Mouse (Mus musculus) layer of hippocampus, postnatal 10 days (tissue): Measurements from ENCODE around the gene Stk11. TPM values are rescaled to one million over a fixed set of nuclear protein-coding genes. Genes with fewer than 3 reads are reported as not detected.
A peak's percentile ranks its signal among the peaks of the same experiment; 100 is the strongest.

ENCODE experiments used
- DNase-seq, 2 experiments: peaks; one replicate each; pipeline ENCODE4 v3.0.0; 2021; ENCODE audit warnings: low spot score in 2 of 2
- total RNA-seq, 2 experiments: library from RNA; stranded (reverse); gene quantifications; 2 replicates each; pipeline ENCODE4 v1.2.3; 2021

The Stk11 gene
- total RNA-seq, 2 experiments from 2014 or later: 77.1 to 88.3 TPM

DNA sequence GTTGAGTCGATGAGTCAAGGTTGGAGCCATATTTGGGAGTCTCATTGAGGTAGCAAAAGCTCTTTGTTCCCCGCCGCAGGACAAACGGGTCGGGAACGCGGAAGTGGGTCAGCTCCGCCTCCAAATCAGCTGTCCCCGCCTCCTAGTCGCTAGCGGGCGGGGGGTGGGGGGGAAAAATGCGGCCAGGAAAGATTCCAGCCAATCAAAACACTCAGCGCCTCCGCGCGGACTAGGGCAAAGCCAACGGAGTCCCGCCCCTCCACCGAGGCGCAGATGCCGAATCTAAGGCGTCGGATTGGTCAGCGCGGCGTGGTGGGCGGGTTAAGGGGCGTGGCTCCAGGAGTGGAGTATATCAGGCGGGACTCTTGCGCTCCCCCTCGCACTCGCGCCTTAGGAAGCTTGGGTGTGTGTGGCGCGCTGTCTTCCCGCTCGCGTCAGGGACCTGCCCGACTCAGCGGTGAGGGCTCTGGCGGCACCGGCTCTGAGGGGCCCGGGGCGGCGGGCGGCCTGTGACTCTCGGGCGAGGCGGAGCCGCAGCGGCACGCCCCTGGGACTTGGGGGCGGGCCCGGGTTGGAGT, 51.9 kb downstream of the Stk11 start:
- peak; percentile 99 to 100 for DNase-seq

DNA sequence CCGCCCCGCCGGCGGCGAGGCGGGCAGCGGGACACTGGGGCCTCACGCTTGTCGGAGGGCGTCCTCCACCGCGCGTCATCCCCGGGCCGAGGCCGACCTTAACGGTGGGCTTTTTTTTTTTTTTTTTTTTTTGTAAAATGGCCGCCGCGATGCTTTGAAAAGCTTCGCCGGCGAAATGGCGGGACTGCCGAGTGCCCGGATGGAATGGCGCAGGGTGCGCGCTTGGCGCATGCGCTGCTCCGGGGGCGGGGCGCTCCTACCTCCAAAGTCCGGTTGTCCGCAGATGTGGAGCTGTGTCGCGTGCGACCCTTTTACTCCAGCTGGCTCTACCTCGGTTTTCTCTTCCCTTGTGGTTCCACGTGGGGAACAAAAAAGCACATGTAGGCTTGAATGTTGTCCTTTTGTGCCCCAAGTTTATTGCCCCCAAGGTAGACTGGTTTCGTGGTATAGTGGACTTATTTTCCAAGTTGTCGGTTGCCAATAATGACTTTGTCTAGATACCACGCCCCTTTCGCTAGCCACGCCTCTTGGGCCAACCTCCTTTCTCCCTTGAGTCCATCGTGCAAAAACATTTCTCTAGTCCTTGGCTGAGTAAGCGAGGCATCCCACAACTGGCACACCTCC, 52.5 kb downstream of the Stk11 start:
- peak; percentile 91 to 94 for DNase-seq

DNA sequence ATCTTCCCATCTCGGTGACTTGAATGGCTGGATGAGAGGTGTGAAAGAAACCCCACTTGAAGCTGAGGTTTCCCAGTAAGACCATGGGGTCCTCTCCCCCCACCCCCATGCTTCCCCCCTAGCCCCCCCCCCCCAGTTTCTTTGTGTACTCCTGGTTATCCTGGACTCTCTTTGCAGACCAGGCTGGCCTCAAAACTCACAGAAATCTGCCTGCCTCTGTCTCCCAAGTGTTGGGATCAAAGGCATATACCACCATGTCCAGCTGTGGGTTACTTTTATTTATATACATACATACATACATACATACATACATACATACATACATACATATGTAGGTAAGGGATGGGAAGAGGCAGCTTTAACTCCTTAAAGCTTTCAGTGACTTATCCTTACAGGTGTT, 53.5 kb downstream of the Stk11 start:
- DNase-seq: no peak

DNA sequence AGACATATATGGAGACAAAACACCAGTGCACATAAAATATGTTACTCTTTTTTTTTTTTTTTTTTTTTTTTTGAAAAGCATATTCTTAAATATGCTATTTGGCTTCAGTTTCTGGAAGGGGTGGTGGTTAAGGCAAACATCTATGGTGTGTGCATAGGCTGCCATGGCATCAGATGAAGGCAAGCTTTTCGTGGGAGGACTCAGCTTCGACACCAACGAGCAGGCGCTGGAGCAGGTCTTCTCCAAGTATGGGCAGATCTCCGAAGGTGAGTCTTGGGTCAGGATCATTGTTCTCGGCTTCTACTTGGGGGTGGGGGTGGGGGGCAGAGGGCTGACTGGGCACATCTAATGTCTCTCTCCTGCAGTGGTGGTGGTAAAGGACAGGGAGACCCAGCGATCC, 54.0 kb downstream of the Stk11 start:
- DNase-seq: no peak

DNA sequence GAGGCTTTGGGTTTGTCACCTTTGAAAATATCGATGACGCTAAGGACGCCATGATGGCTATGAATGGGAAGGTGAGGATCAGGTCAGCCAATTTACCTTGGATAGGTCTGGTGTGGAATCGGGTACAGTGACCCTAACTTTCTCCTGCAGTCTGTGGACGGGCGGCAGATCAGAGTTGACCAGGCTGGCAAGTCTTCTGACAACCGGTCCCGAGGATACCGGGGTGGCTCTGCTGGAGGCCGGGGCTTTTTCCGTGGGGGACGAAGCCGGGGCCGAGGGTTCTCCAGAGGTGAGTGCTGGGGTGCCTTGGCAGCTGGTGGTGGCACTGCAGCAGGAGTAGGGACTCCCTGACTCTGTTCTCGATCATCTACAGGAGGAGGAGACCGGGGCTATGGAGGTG, 54.4 kb downstream of the Stk11 start:
- DNase-seq: no peak

DNA sequence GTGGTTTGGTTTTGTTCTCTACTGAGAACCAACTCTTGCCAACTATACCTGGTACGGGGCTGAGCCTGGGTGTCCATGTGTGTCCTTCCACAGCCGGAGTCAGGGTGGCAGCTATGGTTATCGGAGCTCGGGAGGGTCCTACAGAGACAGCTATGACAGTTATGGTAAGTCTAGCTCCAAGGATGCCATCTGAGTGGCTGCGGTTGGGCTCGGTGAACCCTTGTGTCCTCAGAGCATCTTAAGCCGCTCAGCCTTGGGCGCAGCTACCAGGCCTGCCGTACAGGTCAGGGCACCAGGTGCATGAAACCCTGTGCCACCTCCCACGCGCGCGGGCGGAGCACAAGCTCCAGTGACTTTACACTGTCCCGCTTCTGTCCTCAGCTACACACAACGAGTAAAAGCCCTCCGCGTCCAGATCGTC, 55.0 kb downstream of the Stk11 start:
- no peak for DNase-seq

DNA sequence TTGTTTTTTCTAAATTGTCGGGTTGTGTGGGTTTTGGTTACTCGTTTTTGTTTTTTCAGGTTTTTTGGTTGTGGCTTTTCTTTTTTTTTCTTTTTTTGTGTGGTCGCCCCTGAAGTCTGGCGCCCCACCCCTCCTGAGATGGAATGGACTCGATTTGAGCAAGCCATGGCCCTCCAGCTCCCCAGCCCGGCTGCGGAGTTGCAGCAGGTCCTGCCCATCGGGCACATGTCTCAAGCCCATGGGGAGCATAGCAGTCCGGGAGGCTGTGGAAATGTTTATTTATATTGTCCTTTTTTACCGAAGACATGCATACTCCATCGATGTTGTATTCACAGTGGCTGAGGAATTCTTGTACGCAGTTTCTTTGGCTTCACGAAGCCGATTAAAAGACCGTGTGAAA, 55.6 kb downstream of the Stk11 start:
- DNase-seq: no peak

DNA sequence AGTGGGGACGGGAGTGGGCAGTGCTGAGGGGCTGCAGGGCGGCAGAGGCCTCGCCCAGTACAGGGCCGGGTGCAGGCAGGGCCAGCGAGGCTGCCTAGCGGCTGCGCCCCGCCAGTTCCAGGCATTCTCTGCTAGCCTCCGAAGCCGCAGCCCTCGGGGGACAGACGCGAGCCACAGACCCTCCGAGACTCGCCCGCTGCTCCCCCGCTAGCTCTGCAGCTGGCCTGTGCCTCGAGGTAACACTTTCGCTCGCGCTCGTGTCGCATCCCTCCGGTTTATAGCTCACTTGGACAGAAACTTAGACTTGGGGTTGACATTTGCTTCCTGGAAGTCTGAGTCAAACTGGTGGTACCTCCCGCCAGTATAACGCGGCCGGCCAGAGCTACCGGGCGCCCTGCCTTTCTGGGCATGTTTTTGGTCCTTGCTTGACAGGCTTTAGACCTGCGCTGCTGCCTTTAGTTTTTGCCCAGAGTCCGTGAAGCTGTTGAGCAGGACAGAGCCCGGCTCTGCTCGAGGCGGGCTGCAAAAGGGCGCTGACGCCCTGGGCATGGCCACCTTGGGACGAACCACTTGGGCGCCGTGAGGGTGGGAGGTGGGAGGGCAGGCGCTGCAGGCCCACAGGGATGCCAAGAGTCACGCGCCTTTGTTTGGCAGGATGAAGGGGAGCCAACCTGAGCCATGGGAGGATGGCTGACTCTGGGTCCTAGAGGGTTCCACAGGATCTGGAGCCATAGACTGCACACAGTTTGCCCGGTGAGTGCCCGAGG, 56.3 kb downstream of the Stk11 start:
- DNase-seq: peak; percentile 13 to 55

DNA sequence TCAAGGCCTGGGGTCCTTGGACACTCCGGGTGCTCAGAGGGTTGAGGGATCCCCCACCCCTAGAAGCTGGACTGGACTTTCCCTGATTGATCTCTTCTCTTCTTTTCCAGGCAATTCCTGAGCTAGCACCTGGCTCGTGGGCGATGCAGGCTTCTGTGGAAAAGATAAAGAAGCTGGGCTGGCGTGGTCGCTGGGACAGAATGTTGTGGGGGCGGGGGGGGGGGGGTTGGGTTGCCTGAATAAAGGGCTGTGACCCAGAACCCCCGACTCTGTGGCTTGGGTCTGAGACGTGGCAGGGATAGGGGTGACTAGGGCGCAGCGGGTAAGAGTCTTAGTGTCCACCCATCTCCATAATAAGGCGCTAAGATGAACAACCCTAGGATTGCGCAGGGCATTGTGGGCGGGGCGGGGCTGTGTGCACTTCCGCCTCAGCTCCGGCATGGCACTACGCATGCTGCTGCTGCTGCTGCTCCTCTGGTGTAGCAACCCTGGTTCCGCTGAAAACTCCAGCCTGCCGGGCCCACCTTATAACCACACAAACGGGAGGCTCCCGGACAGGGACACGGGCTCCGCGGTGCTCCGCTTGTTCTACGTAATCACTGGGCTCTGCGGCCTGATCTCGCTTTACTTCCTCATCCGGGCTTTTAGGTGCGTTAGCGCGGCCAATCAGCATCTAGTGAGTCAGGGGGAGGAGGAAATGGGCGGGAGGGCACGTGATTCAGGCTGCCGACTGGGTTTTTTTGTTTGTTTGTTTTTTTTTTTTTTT, 57.1 kb downstream of the Stk11 start, which contains the start of gene 1600002K03Rik:
Gene 1600002K03Rik, plus strand, starts transcription at position 418 of the 766 bp plus-strand sequence.
- peak; percentile 88 to 91 for DNase-seq

DNA sequence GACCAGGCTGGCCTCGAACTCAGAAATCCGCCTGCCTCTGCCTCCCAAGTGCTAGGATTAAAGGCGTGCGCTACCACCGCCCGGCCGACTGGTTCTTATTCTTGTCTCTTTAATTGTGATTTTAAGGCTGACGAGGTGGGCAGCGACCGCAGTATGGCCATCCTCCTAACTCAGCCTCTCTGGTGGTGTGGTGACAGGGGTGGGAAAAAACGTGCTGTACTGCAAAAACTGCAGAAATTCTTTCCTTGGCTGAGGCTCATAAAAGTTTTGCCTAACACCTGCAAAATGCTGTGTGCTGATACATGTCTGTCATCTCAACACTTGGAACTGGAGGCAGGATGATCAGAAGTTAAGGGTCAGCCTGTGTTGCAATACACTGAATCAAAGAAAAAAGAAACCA, 57.8 kb downstream of the Stk11 start:
- no peak for DNase-seq

DNA sequence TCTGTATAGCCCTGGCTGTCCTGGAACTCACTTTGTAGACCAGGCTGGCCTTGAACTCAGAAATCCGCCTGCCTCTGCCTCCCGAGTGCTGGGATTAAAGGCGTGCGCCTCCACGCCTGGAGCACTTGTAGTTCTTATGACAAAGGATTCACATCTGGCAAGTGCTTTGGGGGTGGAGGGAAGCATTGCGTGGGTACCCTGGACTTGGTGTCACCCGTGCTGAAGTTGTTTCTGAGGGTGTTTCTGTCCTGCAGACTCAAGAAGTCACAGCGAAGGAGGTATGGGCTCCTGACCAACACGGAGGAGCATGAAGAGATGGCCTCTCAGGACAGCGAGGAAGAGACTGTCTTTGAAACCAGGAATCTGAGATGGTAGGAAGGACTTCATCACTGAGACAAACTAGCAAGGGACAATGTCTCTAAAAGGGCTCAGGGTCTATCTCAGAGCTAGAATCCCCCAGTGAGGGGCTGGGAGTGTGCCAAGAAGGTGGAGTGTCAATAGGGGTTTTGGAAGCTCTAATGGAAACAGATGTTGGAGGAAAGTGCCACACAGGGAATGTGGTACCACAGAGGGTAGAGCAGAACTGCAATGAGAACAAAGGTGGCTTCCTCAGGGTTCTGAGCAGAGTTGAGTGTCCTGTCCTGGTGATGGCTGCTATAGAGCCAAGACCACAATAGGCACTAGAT, 58.5 kb downstream of the Stk11 start:
- no peak for DNase-seq

DNA sequence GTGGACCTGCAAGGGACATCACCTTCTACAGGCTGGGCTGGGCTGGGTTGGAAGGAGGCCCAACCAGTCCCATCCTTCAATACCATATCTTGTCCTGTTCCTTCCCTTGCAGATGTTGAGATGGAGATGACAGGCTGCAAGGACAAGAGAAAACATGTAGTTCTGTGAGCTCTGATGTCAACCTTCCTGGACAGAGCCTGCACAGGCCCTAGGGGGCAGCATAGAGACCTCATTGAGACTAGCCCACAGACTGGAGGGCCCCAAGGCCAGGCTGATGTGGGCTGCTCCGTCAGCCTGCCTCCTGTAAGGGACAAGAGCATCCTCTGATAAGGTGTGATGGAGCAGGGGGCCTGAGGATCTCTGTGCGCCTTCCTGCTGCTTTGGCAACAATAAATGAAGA, 59.1 kb downstream of the Stk11 start:
- peak in 1 of 2 experiments; percentile 44 for DNase-seq

DNA sequence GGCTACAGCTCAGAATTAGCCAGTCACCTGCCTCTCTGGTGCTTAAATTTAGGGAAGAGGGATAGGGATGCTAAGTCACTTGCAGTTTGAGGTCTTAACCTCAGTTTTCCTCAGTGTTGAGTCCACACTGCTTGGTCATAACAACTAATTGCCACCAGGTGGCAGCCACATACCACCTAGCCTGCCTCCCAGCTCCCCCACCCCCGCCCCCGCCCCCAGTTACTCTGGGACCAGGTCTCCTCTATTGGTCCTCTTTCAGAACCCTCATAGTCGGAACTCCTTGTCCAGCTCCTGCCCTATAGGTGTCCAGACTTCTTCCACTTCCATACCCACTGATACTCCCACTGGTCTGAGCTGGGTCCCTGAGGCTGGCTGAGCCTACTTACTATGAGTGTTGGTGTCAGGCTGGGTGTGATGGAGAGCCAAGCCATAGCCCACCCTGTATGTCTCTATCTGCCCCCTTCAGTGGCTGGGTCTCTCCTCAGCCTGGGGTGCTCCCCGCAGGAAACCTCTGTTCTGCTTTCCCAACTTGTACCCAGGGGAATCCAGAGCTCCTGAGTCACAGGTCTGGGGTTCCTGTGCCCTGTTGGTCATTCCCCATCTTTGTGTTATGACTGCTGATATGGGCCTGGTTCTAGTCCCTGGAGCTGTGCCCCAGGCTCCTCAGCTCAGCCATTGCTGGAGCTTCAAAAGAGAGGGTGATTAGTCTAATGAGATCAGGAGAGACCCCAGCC, 60.1 kb downstream of the Stk11 start:
- peak; percentile 59 to 67 for DNase-seq

DNA sequence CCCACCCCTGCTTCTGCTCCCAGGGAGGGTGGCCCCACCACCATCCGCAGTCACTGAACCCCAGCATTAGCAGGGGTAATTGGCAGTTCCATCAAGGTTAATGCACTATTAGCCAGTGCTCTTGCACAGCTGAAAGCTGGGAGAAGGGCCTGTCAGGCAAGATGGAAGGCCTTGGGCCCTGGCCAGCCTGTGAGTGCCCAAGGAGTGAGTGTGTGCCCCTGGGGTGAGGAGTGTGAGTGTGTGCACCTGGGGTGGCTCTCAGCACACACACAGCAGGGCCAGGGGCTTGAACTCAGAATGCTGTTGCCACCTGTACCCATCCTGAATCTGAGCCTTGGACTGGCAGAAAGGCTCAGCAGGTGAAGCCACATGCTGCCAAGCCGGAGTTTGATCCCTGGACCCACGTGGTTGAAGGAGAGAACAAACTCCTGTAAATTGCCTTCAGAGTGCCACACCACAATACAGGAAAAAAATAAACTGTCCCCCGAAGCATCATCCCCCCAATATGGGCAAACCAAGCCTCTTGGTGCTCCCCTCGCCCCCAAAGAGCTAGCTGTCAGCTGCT, 60.7 kb downstream of the Stk11 start:
- DNase-seq: no peak

DNA sequence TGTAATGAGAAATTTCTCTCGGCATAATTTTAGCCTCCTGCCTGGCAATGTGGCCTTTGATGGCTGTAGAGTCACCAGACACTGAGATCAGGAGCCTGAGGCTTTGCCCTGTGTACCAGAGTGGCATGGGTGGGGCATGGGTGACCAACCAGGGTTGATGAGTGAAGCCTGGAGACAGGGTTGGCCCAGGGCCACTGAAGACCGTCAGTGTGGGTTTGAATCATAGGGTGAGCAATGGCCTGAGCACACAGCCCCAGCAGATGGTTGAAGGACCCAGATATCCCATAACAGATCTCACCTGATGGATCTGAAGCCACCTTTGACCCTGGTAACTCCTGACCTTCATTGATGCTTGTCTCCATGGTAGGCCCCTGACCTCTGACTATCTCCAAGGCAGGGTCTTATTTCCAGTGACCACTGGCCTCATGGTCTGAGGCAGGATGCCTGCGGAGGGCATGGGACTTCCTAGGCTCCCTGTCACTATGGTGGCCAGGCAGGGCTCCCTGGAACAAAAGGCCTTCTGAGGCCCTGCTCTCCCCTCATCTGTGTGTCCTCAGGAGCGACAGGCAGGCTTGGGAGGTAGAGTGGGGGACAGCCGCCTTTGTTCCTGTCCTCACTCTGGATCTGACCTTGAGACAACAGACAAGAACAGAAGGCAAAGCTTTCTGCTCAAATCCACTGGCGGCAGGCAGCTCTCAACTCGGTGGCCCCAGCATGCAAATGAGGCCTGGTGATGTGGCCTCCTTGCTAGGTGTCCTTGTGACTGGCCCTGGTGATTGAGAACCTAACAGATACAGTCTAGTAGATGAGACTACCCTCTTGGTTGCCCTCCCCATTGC, 62.1 kb downstream of the Stk11 start:
- DNase-seq: no peak

DNA sequence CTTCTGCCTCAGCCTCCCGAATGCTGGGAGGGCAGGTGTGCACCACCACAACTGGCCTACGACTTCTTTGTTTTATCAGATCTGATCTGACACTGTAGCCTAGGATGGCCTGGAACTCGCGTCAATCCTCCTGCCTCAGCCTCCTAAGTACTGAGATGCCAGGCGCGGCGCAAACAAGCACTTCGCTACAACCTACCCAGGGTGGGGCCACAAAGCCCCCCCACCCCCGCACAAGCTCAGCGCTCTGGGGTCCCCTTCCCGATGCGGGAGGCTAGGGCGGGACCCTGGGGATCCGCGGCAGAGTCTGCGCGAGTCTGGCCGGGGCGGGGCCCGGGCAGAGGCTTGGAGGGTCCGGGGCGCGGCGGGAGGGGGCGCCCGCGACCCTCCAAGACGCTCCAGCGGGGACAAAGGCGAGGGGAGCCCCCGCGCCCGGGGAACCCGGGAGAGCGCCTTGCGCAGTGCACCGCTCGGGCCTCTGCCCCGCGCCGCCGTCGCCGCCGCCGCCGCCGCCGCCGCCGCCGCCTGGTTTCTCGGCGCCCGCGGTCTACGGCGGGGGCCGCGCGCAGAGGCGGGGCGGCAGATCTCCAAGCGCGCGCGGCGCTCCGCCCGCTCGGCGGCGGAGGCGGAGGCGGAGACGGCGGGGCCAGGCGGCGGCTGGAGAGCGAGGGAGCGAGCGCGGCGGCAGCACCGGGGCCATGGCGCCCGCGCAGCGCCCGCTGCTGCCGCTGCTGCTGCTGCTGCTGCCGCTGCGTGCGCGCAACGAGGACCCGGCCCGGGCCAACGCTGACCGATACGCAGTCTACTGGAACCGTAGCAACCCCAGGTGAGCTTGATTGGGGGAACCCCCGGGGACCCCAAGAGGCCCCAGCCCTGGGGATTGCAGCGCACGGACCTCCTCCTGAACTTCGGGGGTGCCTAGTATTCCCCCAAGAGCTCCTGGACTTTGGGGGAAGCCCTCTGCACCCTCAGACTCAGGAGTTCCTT, 63.8 kb downstream of the Stk11 start, which contains the start of gene Efna2:
Gene Efna2, plus strand, starts transcription at position 415 of the 984 bp plus-strand sequence.
- peak in 1 of 2 experiments; percentile 69 for DNase-seq
